Mouse (Mus musculus) layer of hippocampus, adult 8-10 months (tissue): ENCODE results near the gene Cmss1. TPM values are rescaled to one million over a fixed set of nuclear protein-coding genes. Genes with fewer than 3 reads are reported as not detected.

Experiments used
- DNase-seq, 2 experiments: peaks; one replicate each; pipeline ENCODE4 v3.0.0; 2022; ENCODE audit warnings: low spot score in 2 of 2
- total RNA-seq, 4 experiments: library from RNA; stranded (reverse); gene quantifications; 2 replicates each; pipeline ENCODE4 v1.2.4; 2022

Gene Cmss1
- total RNA-seq, 4 experiments from 2014 or later, result 17.1 to 20.4 (median 18.0) TPM

DNA sequence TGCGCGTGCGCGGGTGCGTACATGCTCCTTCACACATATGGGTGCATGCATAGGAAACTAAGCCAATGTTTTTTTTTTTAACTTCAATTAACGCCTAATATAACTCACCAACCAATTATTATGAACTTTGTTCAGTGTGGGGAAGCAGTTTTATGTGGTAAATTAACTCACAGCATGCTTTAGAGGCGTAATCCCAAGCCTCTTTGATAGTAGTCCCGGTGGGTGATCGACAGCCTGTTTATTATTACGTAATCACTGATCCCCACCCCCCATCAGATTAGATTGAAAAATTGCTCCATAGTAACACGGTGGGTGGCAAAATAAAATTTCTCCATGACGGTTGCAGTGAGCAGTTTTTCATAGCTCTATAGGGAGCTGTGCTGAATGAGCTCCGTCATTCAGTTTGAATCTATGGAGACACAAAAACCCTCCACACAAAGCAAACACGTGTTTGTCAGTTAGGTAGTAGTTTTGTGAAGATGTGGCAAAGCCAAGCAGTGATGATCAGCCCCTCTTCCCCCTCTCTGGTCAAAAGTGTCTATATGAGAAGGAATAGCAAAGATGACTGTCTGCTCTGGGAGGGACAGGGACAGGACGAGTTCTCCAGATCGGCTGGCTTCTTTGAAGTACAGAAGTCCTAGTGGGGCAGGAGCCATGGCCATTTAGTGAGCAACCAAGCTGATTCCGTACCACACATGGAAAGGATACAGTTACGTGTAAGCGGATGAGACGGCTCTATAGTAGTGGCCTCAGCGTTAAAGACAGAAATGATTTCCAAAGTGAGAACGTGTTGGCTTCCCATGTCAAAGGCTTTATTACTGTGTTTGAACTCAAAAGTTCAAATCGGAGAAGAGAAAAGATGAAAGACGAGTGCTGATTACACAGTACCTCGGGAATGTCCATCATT, 303.6 kb downstream of the Cmss1 start:
- DNase-seq, result no peak

DNA sequence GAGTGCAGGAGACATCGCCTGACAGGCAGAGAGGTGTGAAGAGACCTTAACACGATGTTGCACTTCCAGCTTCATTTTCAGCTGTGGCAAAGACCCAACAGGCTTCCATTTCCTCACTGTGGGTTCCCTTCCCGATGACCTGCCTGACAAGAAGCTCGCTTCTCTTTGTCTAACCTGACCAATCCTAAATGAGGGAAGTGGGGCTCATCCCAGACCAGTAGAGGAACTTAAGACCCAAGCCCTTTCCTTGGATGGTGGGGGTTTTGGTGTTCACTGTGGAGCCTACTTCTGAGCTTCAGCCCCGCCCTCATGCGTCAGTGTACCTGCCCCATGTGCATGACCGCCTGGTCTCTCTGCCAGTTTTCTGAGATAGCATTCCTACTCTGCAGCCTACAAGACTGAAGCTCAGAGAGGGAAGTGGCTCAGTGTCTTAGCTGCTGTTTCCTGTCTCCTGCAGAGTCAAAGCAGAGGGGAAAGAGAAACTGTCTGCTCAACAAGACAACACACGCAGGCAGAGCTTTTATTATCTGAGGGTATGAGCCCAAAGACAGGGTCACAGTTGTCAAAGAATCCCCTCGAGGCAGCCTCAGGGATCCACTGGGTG, 305.1 kb downstream of the Cmss1 start:
- DNase-seq, result no peak

DNA sequence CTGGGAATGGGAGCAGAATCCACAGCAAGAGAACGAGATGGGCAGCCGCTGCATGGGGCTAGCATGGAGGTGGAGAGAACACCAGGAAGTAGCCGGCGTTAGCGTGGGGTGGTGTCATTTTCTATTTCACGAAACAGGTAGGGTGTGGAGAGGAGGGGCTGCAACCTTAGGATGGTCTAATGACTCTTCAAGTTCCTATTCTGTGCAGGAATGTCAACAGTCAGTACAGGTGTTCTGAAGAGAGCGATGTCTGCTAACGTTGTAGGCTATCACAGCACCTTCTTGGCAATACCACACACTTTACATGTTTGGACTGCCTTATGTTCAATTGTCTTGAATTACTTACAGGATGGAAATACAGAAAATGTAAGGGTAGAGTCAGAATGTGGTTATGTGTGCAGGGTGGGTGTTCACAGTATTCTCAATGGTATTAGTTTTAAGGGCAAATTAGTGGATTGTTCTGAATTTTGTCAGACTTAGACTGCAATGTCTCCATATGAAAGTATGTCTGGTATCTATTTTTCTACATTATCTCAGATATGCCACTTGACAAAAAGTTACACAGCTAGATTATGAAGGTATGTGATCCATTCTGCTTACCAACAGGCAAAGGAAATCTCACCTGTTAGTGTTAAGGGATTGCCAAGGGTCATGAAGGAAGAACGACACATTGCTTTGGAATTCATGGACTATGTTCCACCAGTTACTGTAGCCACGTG, 311.3 kb downstream of the Cmss1 start:
- no peak for DNase-seq

DNA sequence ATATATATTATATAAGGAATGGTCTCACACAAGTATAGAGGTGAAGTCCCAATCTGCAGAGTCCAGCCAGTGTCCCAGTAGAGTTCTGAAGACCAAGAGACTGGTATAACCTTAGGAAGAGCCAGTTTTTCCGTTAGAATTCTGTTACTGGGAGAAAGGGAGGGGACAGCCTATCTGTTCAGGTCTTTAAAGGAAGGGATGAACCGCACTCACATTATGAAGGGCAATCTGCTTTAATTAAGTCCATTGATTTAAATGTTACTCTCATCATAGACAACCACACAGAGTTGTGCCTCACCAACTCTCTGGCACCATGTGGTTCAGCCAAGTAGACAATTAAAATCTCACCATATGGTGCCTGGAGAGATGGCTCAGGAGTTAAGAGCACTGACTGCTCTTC, 313.9 kb downstream of the Cmss1 start, which contains the start of gene Tmem30c:
Tmem30c (minus strand) TSS at position 101 of the 400 bp plus-strand sequence.
- no peak for DNase-seq

DNA sequence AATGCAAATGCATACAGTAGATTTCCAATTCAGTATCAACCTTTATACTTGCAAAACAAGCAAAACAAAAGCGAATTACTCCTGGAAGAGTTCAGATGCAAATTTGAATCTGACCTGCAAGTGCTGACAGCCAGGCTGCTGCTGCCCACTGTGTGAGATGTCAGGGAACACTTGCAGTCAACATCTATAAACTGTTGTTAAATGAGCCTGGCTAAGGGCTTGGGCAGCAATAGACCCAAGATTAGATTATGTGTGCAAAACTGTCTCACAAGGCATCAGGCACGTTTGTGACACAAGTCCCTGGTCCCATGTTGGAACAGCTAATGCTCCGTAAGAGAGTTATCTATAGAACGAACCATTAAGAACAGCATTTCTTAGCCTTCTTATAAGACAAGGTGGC, 314.4 kb downstream of the Cmss1 start:
- DNase-seq, result no peak

DNA sequence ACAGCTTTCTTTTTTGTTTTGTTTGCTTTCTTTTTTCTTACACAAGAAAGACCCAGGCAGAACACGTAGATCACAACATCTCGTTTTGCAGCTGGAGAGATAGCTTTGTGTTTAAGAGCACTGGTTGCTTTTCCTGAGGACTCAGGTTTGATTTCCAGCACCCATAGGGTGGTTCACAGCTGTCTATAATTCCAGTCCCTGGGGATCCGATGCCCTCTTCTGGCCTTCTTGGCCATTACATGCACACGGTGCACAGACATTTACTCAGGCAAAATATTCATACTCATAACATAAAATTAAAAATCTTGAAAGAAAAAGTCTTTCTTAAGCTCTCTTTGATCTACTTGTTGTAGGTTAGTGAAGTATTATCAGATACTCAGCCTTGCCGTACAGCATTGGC, 315.0 kb downstream of the Cmss1 start:
- DNase-seq, result no peak

DNA sequence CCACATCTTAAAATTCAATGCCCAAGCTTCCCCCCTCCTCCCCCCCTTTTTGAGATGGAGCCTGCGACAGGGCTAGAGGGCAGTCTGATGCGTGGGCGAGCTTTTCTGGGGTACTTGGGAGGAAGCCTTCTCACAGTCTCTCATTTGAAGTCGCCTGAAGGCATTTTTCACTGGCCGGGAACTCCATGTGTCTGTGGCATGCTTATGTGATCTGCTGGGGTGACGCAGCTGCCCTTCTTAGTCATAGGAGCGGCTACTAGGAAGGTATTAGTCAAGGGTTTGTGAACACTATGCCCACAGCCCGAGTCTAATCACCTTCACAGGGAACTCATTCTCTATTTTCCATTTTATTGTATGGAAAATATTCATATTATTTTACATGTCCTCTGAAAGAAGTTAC, 325.2 kb downstream of the Cmss1 start:
- DNase-seq, result no peak

DNA sequence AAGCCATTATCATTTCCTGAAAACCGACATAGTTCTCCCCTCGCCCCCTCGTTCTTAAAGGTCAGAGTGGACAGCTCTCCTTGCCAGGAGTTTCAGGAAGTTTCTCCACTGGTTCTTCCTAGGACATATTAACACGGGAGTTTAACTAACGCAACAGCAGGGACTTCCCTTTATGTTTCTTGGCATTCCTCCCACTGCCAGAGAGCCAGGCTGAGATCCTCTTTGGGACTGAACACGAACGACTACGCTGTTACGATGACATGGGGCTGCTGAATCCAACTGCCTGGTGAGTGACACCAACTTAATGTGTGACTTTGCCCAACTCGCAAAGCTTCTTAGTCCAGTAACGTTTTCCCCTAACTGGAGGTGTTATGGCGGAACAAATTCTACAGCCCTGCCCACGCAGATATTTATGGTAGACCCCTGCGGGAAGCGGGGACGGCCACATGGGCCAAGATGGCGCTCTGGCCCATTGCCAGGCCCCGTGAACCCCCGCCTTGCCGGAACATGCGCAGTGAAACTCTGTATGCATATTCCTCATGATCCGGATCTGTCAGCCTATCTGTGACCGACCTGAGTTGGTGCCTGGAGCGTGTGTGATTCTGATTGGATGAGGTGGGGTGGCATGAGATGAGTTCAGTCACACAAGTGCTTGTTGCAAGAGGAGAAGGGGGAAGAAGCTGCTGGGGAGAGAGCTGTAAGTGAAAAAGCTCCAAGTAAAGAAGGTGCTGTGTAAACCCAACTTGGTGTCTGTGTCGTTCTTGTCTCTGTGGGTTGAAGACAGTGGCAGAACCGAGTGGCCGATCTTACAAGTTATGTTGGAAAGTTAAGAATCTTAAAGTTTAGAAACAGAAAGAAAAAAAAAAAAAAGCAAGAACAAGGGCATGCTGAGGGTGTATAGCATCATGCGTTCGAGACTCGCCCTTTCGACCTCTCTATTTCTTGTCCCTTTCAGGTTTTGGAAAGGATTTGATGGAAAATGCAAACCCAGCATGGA, 326.1 kb downstream of the Cmss1 start:
- no peak for DNase-seq

DNA sequence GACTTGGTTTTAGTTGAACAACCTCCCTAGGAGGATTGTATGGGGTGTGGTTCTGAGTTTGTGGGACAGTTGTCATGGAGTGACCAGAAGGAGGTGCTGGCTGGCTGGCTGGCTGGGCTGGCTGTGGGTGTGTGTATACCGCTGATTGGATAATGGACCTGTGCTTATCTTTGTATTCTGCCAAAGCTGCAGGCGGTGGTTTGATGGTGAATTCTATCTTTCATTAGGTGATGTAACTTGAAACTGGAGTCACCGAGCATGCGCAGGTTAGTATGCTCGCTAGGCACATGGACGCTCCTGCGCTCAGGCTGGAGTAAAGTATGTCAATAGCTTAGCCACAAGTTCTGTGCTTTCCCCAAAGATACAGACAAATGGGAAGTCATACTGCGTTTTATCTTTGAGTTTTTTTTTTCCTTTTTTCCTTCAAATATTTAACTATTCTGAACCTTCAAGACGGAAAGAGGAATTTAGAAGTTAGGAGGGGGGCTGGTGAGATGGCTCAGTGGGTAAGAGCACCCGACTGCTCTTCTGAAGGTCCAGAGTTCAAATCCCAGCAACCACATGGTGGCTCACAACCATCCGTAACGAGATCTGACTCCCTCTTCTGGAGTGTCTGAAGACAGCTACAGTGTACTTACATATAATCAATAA, 327.6 kb downstream of the Cmss1 start:
- DNase-seq, result no peak

DNA sequence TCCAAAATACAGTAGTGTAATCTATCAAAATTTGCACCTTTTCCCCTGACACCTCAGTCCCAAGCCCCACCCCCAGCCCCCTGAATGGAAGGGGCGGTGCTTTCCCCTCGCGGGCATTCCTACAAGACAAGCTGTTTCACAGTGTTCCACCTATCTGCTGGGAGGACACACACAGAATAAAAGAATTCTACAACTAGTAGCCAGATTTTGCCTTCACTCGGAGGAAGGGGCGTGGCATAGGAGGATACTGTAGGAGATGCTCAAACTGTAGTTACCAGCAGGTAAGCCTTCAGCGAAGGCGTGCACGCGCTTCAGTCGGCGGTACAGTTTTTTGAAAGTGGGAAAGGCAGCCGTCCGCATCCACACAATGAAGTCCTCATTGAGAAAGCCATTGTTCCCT, 336.9 kb downstream of the Cmss1 start:
- DNase-seq, result no peak

DNA sequence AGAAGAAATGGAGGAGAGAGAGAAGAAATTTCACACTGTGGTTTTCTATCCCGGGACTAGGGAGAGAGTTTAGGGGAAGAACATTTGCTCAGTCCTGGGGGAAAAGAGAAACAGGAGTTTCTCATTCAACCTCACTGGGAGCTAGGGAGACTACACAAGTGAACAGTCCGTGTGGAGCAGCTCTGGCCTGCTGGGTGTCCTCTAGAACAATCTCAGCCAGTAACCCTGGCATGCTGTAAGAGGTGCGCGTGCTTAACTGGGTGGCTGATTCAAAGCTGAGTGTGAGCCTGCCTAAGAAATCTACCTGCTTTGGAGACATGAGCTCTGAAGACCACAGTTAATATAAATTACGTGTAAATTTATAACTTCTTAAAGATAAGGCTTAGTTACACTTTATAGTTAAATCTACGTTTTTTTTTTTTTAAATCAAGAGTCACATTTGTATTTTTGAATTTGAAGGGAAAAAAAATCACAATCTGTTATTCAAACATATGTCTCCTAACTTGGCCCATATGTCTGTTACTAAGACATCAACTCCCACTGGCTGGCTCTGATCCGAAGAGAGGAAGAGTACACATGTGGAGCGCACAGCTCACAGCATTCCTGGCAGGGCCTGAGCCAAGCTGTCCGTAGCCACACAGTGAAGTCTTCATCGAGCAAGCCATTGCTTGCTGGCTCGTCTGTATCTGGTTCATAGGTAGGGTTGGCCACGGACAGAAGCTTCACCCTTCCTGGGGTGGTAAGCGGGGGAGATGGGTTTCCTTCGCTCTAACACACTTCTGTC, 338.4 kb downstream of the Cmss1 start:
- peak; percentile 56 to 75 for DNase-seq

DNA sequence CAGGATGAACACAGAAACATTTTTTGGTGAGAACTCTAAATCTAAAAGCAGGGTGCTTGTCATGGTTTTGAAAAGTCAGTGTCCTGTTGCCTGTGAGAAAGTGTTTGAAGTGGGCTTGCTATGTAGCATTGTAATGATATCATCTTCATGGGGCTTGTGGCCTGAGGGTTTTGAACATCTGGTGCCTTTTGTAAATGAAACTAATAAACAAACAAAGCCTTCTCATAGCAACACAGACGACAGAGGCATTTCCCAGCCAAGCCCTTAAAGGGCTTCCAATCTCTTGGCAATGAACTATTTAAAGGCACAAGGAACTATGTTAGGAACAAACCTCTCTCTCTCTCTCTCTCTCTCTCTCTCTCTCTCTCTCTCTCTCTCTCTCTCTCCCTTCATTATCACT, 339.6 kb downstream of the Cmss1 start:
- DNase-seq, result no peak

DNA sequence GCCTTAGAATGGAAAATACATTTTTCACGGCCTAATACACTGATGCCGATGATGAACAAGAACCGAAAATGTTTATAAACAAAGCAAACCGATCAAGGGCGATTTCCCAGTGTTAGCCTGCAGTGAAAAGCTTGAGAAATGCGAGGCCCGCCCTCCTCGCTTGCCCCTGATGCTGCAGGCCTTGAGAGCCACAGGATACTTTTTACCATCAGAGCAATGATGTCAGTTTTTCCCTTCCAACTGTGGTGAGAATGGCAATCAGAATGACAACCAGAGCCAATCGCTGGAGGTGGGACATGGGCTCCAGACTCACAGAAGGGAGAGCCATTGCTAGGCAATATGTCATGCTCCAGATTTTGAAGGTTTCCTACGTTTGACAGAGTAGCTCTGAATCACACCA, 346.5 kb downstream of the Cmss1 start:
- no peak for DNase-seq

DNA sequence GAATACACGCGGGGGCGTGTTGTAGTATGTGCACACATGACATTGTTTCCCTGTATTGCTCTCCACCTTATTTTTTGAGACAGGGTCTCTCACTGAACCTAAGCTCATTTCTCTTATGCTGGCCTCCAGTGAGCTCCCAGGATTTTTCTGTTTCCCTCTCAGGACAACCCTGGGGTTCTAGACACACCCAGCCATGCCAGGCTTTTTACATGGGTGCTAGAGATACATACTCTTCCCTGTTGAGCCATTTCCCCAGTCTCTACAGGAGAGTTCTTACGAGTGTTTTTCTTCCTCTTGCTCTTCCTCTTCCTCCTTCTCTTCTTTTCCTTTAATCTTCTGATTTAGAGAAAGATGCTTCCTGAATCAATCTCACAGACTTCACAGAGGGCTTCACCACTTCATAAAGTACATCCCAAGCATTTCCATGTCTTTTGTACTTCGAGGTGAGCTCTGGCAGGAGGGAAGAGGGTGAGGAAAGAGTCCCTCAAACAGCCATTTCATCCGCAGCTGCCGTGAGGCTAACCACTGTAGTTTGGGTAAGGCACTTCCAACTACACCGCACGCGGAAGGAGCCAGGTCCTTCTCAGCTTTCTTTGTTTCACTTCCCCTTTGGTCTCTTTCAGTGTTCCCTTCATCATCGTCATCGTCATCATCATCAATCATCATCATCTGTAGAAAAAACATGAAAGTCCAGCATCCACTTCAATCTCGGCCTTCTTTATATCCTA, 347.1 kb downstream of the Cmss1 start:
- no peak for DNase-seq

Other genes starting within 250 kb of the Cmss1 start
- 1 to 10 TPM in 1 of 4 experiments, under 1 TPM in 3; 0.43 to 1.1 (median 0.73) TPM for gene Col8a1, start 147.9 kb upstream of the Cmss1 start, total RNA-seq